Mouse (Mus musculus): ENCODE measurements at regions not wholly inside any gene's neighbourhood (a gene's known extent, or its start where the extent isn't known, plus 50 kb on each side); places are given as distances from the start of the nearest gene placed in this dataset.

GRCm38 (mm10) chr1:194231206-194231605, 386.8 kb upstream of the Plxna2 start:
- TF ChIP-seq POLR2A (IDR thresholded peaks at IDR 0.05; ENCODE audit: borderline replicate concordance, control insufficient read depth, low read depth, low read length) (no peak), CTCF (IDR thresholded peaks at IDR 0.05; ENCODE audit: control insufficient read depth, insufficient read depth, low read length) (no peak)
